Mouse (Mus musculus) liver, embryonic 16.5 days (tissue): Measurements from ENCODE around the gene Faap100. TPM values are rescaled to one million over a fixed set of nuclear protein-coding genes. Genes with fewer than 3 reads are reported as not detected.
"Not testable (repeated sequence)": the region's sequence is repeated elsewhere in the genome, so short reads cannot be mapped to it uniquely, and the experiment has no call there.

Source experiments
- ATAC-seq: fragments of 200-750 bp; cut with Nextera tagmentation; 2 replicates; pipeline ENCODE4 v1.8.0; 2017; ENCODE audit warnings: low read depth, mild to moderate bottlenecking, moderate number of reproducible peaks, moderate library complexity
- H3K27ac ChIP-seq: fragments of 300-500 bp; sonication (generic); 2 replicates; pipeline ENCODE4 v1.5.1; 2014; ENCODE audit warnings: mild to moderate bottlenecking, low read length
- H3K27me3 ChIP-seq: fragments of 300-500 bp; sonication (generic); 2 replicates; pipeline ENCODE4 v1.6.1; 2014; ENCODE audit warnings: low read depth, low read length, mixed read lengths; ENCODE audit not compliant: control insufficient read depth, insufficient read depth
- H3K36me3 ChIP-seq: fragments of 300-500 bp; sonication (generic); 2 replicates; pipeline ENCODE4 v1.6.1; 2014; ENCODE audit warnings: mild to moderate bottlenecking; ENCODE audit not compliant: control insufficient read depth, insufficient read depth
- H3K4me1 ChIP-seq: fragments of 300-500 bp; sonication (generic); 2 replicates; pipeline ENCODE4 v1.6.1; 2014; ENCODE audit warnings: low read depth, low read length, mixed read lengths; ENCODE audit not compliant: control insufficient read depth
- H3K4me2 ChIP-seq: fragments of 300-500 bp; sonication (generic); 2 replicates; pipeline ENCODE4 v1.6.1; 2014; ENCODE audit warnings: low read depth, low read length, mixed read lengths
- H3K4me3 ChIP-seq: fragments of 300-500 bp; sonication (generic); 2 replicates; pipeline ENCODE4 v1.5.1; 2014; ENCODE audit warnings: low read depth, mild to moderate bottlenecking, low read length
- H3K9ac ChIP-seq: fragments of 300-500 bp; sonication (generic); 2 replicates; pipeline ENCODE4 v1.6.1; 2014; ENCODE audit warnings: low read depth, low read length
- H3K9me3 ChIP-seq: fragments of 300-500 bp; sonication (generic); replicated peaks from 2 replicates; pipeline ENCODE4 v1.6.1; 2016; ENCODE audit warnings: low read length; ENCODE audit not compliant: control insufficient read depth
- WGBS: fragments of 180-500 bp; shearing (Covaris S2); extraction: QIAGEN DNeasy Blood & Tissue Kit; methylation state at CpG from one replicate; pipeline ENCODE4 v1.1.7; 2014; ENCODE audit not compliant: insufficient replicate concordance; 5-methylcytosine and 5-hydroxymethylcytosine counted together
- polyA plus RNA-seq: library from polyadenylated mRNA; unstranded; fragments of >200 nt; fragmentation: Nextera tagmentation; extraction: Ambion mirVana; gene quantifications from 2 replicates; pipeline ENCODE4 v1.2.1, GENCODE M21; 2015

Faap100 gene
- polyA plus RNA-seq, 1 experiment from 2014 or later: 6.5 TPM

DNA sequence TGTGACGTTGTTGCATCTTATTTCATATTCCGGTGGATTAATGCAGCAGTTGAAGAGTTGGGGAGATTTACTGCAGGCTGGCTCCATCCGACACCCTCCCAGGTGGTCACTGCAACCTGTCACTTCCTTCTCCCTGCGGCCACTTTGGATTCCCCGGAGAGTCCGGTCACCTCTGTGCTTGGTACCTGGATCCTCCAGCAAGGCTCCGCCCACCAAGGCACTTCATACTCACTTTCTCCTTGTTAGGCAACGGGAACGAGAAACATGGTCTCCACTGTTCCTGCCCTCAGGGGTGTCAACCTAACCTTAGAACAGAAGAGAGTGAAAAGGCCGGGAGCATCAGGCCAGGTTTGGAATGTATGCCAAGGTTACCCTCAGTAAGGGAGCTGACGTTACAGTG is 27.9 kb downstream of the Faap100 start:
- no peak overlapping the region; the same call in 1 of the 2 replicates for H3K9ac ChIP-seq
- H3K36me3 ChIP-seq: peaks cover 3% of the 10 kb centered on the region
- H3K9me3 ChIP-seq: no peaks in the 10 kb centered on the region
- 41% methylated on average over 11 of the region's 11 CpGs for WGBS
- H3K4me3 ChIP-seq: peak overlapping the region; percentile 83
- H3K27ac ChIP-seq: peak overlapping the region; percentile 88
- H3K4me1 ChIP-seq: peaks cover 68% of the 10 kb centered on the region
- peak overlapping the region; percentile 100 for H3K4me2 ChIP-seq
- H3K27me3 ChIP-seq: peaks cover 18% of the 10 kb centered on the region
- no peak for ATAC-seq

- Histone ChIP-seq H3K27me3 (peaks cover 18% of the 10 kb centered on the region), H3K4me1 (peaks cover 62% of the 10 kb centered on the region), H3K4me3 (peak overlapping the region; percentile 83), H3K9ac (peak overlapping the region; percentile 96), H3K36me3 (peaks cover 5% of the 10 kb centered on the region), H3K9me3 (no peaks in the 10 kb centered on the region), H3K27ac (peak overlapping the region; percentile 88), H3K4me2 (peak overlapping the region; percentile 100)
- under 1% methylated on average over 68 of the region's 68 CpGs for WGBS
- ATAC-seq: peak; percentile 26
Measured at GRCm38 (mm10) chr11:120349986-120350702, 28.4 kb downstream of the Faap100 start.

DNA sequence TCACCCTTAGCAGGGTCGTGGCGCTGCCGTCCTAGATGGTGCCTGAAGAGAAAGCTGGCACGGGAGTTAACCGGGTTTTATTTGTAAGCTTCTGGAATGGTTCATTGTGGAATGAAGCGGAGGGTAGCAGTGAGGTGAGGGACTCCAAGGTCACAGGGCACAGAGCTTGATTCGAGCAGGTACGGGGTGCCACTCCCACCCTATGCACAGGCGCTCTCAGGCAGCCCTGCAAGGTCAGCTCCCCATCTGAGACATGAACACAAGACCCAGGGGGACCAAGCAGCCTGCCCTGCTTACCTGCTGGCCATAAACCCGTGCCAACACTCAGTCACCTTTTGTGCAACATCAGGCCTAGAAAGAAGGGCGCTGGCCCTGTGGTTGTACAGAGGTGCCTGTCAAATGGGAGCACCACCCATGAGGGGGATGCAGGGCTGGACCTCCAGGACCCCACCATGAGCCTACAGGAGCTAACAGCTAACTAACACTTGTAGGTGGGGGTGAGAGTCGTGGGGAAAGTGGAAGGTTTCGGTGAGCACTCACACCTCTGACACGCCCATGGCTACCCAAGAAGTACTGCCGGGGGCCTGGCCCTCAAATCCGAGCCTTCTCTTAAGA is 29.1 kb downstream of the Faap100 start:
- no peak for ATAC-seq
- Histone ChIP-seq H3K36me3 (peaks cover 5% of the 10 kb centered on the region), H3K4me1 (peaks cover 56% of the 10 kb centered on the region), H3K9me3 (no peaks in the 10 kb centered on the region), H3K9ac (peak overlapping the region; percentile 96), H3K4me2 (peak overlapping the region; percentile 100), H3K27me3 (peaks cover 18% of the 10 kb centered on the region), H3K4me3 (peak overlapping the region; percentile 83), H3K27ac (peak overlapping the region; percentile 88)
- WGBS: 3% methylated on average over 16 of the region's 16 CpGs

DNA sequence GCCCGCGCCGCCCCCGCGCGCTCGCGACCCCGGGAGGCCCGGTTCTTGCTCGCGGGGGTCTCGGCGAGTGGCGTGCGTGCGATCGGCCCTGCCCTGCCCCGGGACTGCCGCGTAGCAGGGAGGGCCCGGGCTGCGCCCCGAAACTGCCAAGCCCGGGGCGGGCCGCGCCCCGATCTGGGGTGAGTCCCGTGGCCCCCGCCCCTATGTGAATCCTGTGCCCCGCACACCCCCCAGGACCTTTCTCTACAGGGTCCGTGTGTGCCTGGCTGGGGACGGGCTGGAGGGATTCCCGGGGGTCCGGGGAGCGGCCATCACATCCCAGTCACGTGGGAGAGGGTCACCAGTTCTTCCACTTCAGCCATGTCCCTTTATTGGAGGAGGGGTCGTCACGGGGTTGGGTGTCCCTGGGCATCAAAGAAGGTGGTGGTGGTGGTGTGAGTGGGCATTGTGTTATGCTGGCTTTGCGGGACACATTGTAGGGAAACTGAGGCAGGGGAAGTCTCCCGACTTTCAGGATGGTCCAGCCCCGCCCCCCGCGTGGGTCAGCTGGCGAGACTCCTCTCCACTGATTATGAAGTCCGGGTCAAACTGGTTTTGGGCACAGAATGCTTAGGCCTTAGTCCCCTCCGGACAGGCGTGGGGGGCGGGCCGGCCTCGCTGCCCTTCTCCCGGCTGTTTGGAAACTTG is 29.7 kb downstream of the Faap100 start:
- Histone ChIP-seq H3K9me3 (no peaks in the 10 kb centered on the region), H3K4me2 (peak overlapping the region; percentile 100), H3K9ac (peak overlapping the region; percentile 96), H3K36me3 (peaks cover 5% of the 10 kb centered on the region), H3K27me3 (peaks cover 18% of the 10 kb centered on the region), H3K4me3 (peak overlapping the region; percentile 83), H3K27ac (peak overlapping the region; percentile 88), H3K4me1 (peaks cover 49% of the 10 kb centered on the region)
- 3% methylated on average over 48 of the region's 53 CpGs for WGBS
- ATAC-seq: no peak; the same call in 1 of the 2 replicates

GRCm38 (mm10) chr11:120347791-120348683 is 30.5 kb downstream of the Faap100 start, which contains the start of gene Actg1:
TSS of gene Actg1 (minus strand) at chr11:120348542.
- Histone ChIP-seq H3K36me3 (peaks cover 5% of the 10 kb centered on the region), H3K9ac (peak within 1 kb of the TSS; percentile 96), H3K27me3 (peaks cover 18% of the 10 kb centered on the region), H3K9me3 (no peaks in the 10 kb centered on the region), H3K4me2 (peak within 1 kb of the TSS; percentile 100), H3K4me1 (peaks cover 41% of the 10 kb centered on the region), H3K27ac (peak within 1 kb of the TSS; percentile 88), H3K4me3 (peak within 1 kb of the TSS; percentile 83)
- WGBS: 1% methylated on average over 91 of the region's 103 CpGs
- ATAC-seq: peak; percentile 85

- Histone ChIP-seq H3K27me3 (peaks cover 18% of the 10 kb centered on the region), H3K4me3 (peak overlapping the region; percentile 83), H3K27ac (peak overlapping the region; percentile 29; the same call in 1 of the 2 replicates), H3K9ac (peak overlapping the region; percentile 96), H3K4me1 (peaks cover 34% of the 10 kb centered on the region), H3K9me3 (no peaks in the 10 kb centered on the region), H3K4me2 (peak overlapping the region; percentile 100), H3K36me3 (peaks cover 5% of the 10 kb centered on the region)
- ATAC-seq: no peak
- WGBS: 7% methylated on average over 10 of the region's 10 CpGs
Measured at GRCm38 (mm10) chr11:120347301-120347700, 31.3 kb downstream of the Faap100 start.

- H3K4me3 ChIP-seq: peak overlapping the region; percentile 46
- not testable (repeated sequence) for ATAC-seq, H3K27ac ChIP-seq, H3K36me3 ChIP-seq, H3K9me3 ChIP-seq, H3K9ac ChIP-seq
- H3K27me3 ChIP-seq: peaks cover 18% of the 10 kb centered on the region
- 62% methylated on average over 9 of the region's 13 CpGs for WGBS
- H3K4me2 ChIP-seq: peak overlapping the region; percentile 48
- peaks cover 31% of the 10 kb centered on the region for H3K4me1 ChIP-seq
Measured at GRCm38 (mm10) chr11:120346383-120347034, 32.1 kb downstream of the Faap100 start.
